Mouse (Mus musculus) C2C12 (cell line): ENCODE results near the gene E330017A01Rik. TPM values are rescaled to one million over a fixed set of nuclear protein-coding genes. Genes with fewer than 3 reads are reported as not detected.

Experiments
- H3K27me3 ChIP-seq: one replicate; pipeline ENCODE4 v1.6.1; 2011; ENCODE audit not compliant: control insufficient read depth, insufficient read depth, insufficient read length
- H3K36me3 ChIP-seq: one replicate; pipeline ENCODE4 v1.6.1; 2011; ENCODE audit not compliant: control insufficient read depth, insufficient read depth
- H3K4me3 ChIP-seq: one replicate; pipeline ENCODE4 v1.5.1; 2011; ENCODE audit warnings: mild to moderate bottlenecking, control low read depth; ENCODE audit not compliant: poor library complexity, insufficient read depth, severe bottlenecking
- H3K79me2 ChIP-seq: one replicate; pipeline ENCODE4 v1.6.1; 2011; ENCODE audit not compliant: control insufficient read depth, insufficient read depth
- H3K79me3 ChIP-seq: one replicate; pipeline ENCODE4 v1.6.1; 2011; ENCODE audit warnings: low read depth, control low read depth
- H3ac ChIP-seq: one replicate; pipeline ENCODE3; 2011; ENCODE audit warnings: low read depth; ENCODE audit not compliant: control insufficient read depth, insufficient read length
- CEBPB ChIP-seq: IDR thresholded peaks from one replicate; pipeline ENCODE4 v1.6.1; 2011; ENCODE audit warnings: low read depth, mild to moderate bottlenecking, control low read depth, moderate library complexity
- CTCF ChIP-seq: IDR thresholded peaks from one replicate; pipeline ENCODE4 v1.5.1; 2011; ENCODE audit not compliant: control insufficient read depth, insufficient read depth, insufficient read length
- FOSL1 ChIP-seq: IDR thresholded peaks from one replicate; pipeline ENCODE4 v1.8.0; 2011; ENCODE audit warnings: mild to moderate bottlenecking, low read length; ENCODE audit not compliant: poor library complexity, insufficient read depth, severe bottlenecking
- MAX ChIP-seq: IDR thresholded peaks from one replicate; pipeline ENCODE4 v1.6.1; 2011; ENCODE audit warnings: mild to moderate bottlenecking, control low read depth
- MYOD1 ChIP-seq: IDR thresholded peaks from one replicate; pipeline ENCODE4 v1.6.1; 2011; ENCODE audit warnings: low read depth; ENCODE audit not compliant: control insufficient read depth, insufficient read length
- MYOG ChIP-seq: IDR thresholded peaks from one replicate; pipeline ENCODE4 v1.6.1; 2011; ENCODE audit not compliant: control insufficient read depth, insufficient read length; ENCODE audit errors: extremely low read depth
- USF1 ChIP-seq: IDR thresholded peaks from one replicate; pipeline ENCODE4 v1.6.1; 2011; ENCODE audit warnings: low read depth, mild to moderate bottlenecking, control low read depth, moderate library complexity
- long read RNA-seq, 2 experiments: library from polyadenylated mRNA; unstranded; transcript quantifications; one replicate each; pipeline ENCODE4 v2.0.0; 2019 to 2020
- polyA plus RNA-seq: library from polyadenylated mRNA; unstranded; fragments of >200 nt; fragmentation: generic; extraction: Trizol; gene quantifications from one replicate; pipeline ENCODE4 v1.2.1, GENCODE M21; 2012; ENCODE audit warnings: missing spikeins

Gene E330017A01Rik
- not detected for polyA plus RNA-seq
- long read RNA-seq, experiment 1 = 0 reads
- long read RNA-seq, experiment 2 = 0 reads

GRCm38 (mm10) chr16:58638689-58639175 lies at the start of gene E330017A01Rik:
Gene E330017A01Rik, minus strand, starts transcription at chr16:58638739.
- Histone ChIP-seq H3K79me2 (no peaks in the 10 kb centered on the region), H3K36me3 (no peaks in the 10 kb centered on the region), H3K4me3 (no peak within 1 kb of the TSS), H3K27me3 (peaks cover 13% of the 10 kb centered on the region), H3K79me3 (no peaks in the 10 kb centered on the region), H3ac (no peak within 1 kb of the TSS)
- TF ChIP-seq CTCF (no peak), CEBPB (no peak), USF1 (no peak)

- TF ChIP-seq MYOG (no peak), USF1 (peak; percentile 48), FOSL1 (no peak)
- no peaks in the 10 kb centered on the region for H3K79me3 ChIP-seq
- H3K79me2 ChIP-seq = no peaks in the 10 kb centered on the region
- no peak overlapping the region for H3ac ChIP-seq
- H3K27me3 ChIP-seq = no peaks in the 10 kb centered on the region
- H3K4me3 ChIP-seq = no peak overlapping the region
- no peaks in the 10 kb centered on the region for H3K36me3 ChIP-seq
Observed at GRCm38 (mm10) chr16:58685548-58686537, 47.3 kb upstream of the E330017A01Rik start.

- H3K27me3 ChIP-seq = no peaks in the 10 kb centered on the region
- H3K4me3 ChIP-seq = no peak overlapping the region
- H3K36me3 ChIP-seq = peaks cover 7% of the 10 kb centered on the region
- TF ChIP-seq CTCF = no peak
- no peak for TF ChIP-seq CEBPB
- no peak for TF ChIP-seq MAX
- TF ChIP-seq MYOG = no peak
- no peak overlapping the region for H3ac ChIP-seq
- H3K79me2 ChIP-seq = no peaks in the 10 kb centered on the region
- no peaks in the 10 kb centered on the region for H3K79me3 ChIP-seq
Observed at GRCm38 (mm10) chr16:58684537-58684936, 46.0 kb upstream of the E330017A01Rik start.

- Histone ChIP-seq H3ac (no peak overlapping the region), H3K27me3 (no peaks in the 10 kb centered on the region), H3K79me2 (no peaks in the 10 kb centered on the region), H3K4me3 (no peak overlapping the region), H3K36me3 (peaks cover 9% of the 10 kb centered on the region), H3K79me3 (no peaks in the 10 kb centered on the region)
- TF ChIP-seq CTCF (no peak), MYOG (no peak), CEBPB (no peak), MYOD1 (no peak), MAX (no peak), USF1 (no peak), FOSL1 (no peak)
Observed at GRCm38 (mm10) chr16:58683911-58684310, 45.4 kb upstream of the E330017A01Rik start.

GRCm38 (mm10) chr16:58682870-58683269 lies 44.3 kb upstream of the E330017A01Rik start:
- no peaks in the 10 kb centered on the region for H3K79me2 ChIP-seq
- no peaks in the 10 kb centered on the region for H3K79me3 ChIP-seq
- H3K27me3 ChIP-seq = no peaks in the 10 kb centered on the region
- H3ac ChIP-seq = no peak overlapping the region
- no peak overlapping the region for H3K4me3 ChIP-seq
- TF ChIP-seq MYOD1 = no peak
- no peak for TF ChIP-seq FOSL1
- TF ChIP-seq CTCF = no peak
- no peak for TF ChIP-seq MAX
- TF ChIP-seq CEBPB = no peak
- no peak for TF ChIP-seq MYOG
- no peak for TF ChIP-seq USF1
- peaks cover 19% of the 10 kb centered on the region for H3K36me3 ChIP-seq

GRCm38 (mm10) chr16:58682046-58682445 lies 43.5 kb upstream of the E330017A01Rik start:
- Histone ChIP-seq H3K27me3 (no peaks in the 10 kb centered on the region), H3K79me3 (no peaks in the 10 kb centered on the region), H3K36me3 (peaks cover 26% of the 10 kb centered on the region), H3K4me3 (no peak overlapping the region), H3K79me2 (no peaks in the 10 kb centered on the region), H3ac (no peak overlapping the region)
- no peak for TF ChIP-seq MYOD1
- no peak for TF ChIP-seq MYOG
- no peak for TF ChIP-seq CTCF
- TF ChIP-seq MAX = no peak
- TF ChIP-seq FOSL1 = no peak
- no peak for TF ChIP-seq CEBPB
- TF ChIP-seq USF1 = no peak
